In the genomic region with DNA sequence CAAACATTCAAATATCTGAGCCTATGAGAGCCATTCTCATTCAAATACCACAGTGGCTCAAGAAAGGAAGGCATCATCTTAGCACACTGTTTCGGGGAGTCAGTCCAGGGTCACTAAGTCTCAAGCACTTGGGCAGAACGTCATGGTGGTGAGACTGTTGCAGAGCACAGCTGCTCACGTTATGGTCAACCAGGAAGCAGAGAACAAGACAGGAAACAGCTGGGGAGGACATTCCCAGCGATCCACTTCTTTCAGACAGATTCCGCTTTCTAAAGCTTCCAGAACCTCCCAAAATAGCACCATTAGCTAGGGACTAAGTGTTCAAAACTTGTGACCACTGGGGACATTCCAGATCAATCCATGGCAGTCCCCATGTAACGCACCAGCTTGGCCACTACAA, we compare ENCODE assay signal across 19 mouse cellular contexts. TPM values are rescaled to one million over a fixed set of nuclear protein-coding genes. Genes with fewer than 3 reads are reported as not detected.
DNase-seq lines count a peak whose midpoint lies in the region; TF ChIP-seq lines count a peak whose summit lies in the region.
"Had no signal": no experiment of that assay in that cellular context is flagged by ENCODE, and none has a peak within 500 bp of the region (broad histone marks: within the 10 kb centered on the region; RNA-seq: fewer than 3 reads in every experiment).

No protein-coding gene starts in this region.

- TF ChIP-seq CTCF in heart, adult 2 months (IDR thresholded peaks at IDR 0.05): no peak
- TF ChIP-seq CTCF in small intestine, adult 2 months (IDR thresholded peaks at IDR 0.05; ENCODE audit: extremely low read depth, insufficient read length, insufficient replicate concordance, low read depth, low read length): no peak

- no peaks in the 10 kb centered on the region for H3K27me3 ChIP-seq in heart, adult 2 months (ENCODE audit: control insufficient read depth, insufficient read depth, low read length)
- no peaks in the 10 kb centered on the region for H3K27me3 ChIP-seq in heart, embryonic 10.5 days (ENCODE audit: insufficient read depth, poor library complexity, severe bottlenecking)
- no peaks in the 10 kb centered on the region for H3K27me3 ChIP-seq in small intestine, adult 2 months (ENCODE audit: control insufficient read depth, insufficient read depth, low read length)
- H3K27me3 ChIP-seq: CH12.LX; embryonic facial prominence, embryonic 13.5 days; forebrain, embryonic 12.5 days; Patski had no signal

- intact Hi-C loops in heart, adult 2 months (cut with DNase I): no loop called here

- no peak for TF ChIP-seq POLR2A in heart, adult 2 months (IDR thresholded peaks at IDR 0.05; ENCODE audit: insufficient read depth, low read depth, low read length)
- no peak for TF ChIP-seq POLR2A in small intestine, adult 2 months (IDR thresholded peaks at IDR 0.05; ENCODE audit: low read depth, low read length)

- H3K4me3 ChIP-seq in heart, adult 2 months: no peak overlapping the region
- no peak overlapping the region for H3K4me3 ChIP-seq in heart, embryonic 10.5 days
- no peak overlapping the region for H3K4me3 ChIP-seq in small intestine, adult 2 months (ENCODE audit: low read depth, low read length)
- H3K4me3 ChIP-seq: embryonic facial prominence, embryonic 13.5 days; forebrain, embryonic 12.5 days; hindbrain, embryonic 10.5 days had no signal

- TF ChIP-seq EP300 in heart, adult 2 months (IDR thresholded peaks at IDR 0.05; ENCODE audit: insufficient read depth, low read depth, low read length): 0 out of 2 replicates have a peak, but pooled peaks have one; percentile 27

- H3K79me2 ChIP-seq in heart, adult 2 months (replicated peaks; ENCODE audit: control insufficient read depth, insufficient read depth, low read length): no peaks in the 10 kb centered on the region

- no peak overlapping the region for H3K9ac ChIP-seq in heart, adult 2 months (ENCODE audit: low read depth, low read length)
- H3K9ac ChIP-seq: embryonic facial prominence, embryonic 13.5 days; forebrain, embryonic 12.5 days; hindbrain, embryonic 14.5 days had no signal

- H3K9me3 ChIP-seq in heart, embryonic 10.5 days: no peaks in the 10 kb centered on the region
- H3K9me3 ChIP-seq: embryonic facial prominence, embryonic 13.5 days; forebrain, embryonic 12.5 days; hindbrain, embryonic 10.5 days had no signal

- H3K27ac ChIP-seq in heart, adult 2 months: peak overlapping the region; percentile 37
- no peak overlapping the region for H3K27ac ChIP-seq in heart, embryonic 10.5 days
- peak overlapping the region; percentile 35 for H3K27ac ChIP-seq in small intestine, adult 2 months (ENCODE audit: insufficient read depth, low read depth, low read length)
- H3K27ac ChIP-seq: embryonic facial prominence, embryonic 13.5 days; forebrain, embryonic 12.5 days; hindbrain, embryonic 10.5 days; hindbrain, embryonic 14.5 days had no signal

- 40% methylated on average over 6 of the region's 6 CpGs for WGBS in heart, adult 2 months
- WGBS in heart, embryonic 10.5 days: 64% methylated on average over 6 of the region's 6 CpGs
- WGBS in small intestine, adult 2 months: 80% methylated on average over 6 of the region's 6 CpGs

- H3K36me3 ChIP-seq in heart, adult 2 months (ENCODE audit: control insufficient read depth, insufficient read depth, low read length): no peaks in the 10 kb centered on the region
- no peaks in the 10 kb centered on the region for H3K36me3 ChIP-seq in heart, embryonic 10.5 days
- H3K36me3 ChIP-seq in small intestine, adult 2 months (ENCODE audit: control insufficient read depth, insufficient read depth, low read length): no peaks in the 10 kb centered on the region
- H3K36me3 ChIP-seq: embryonic facial prominence, embryonic 13.5 days; forebrain, embryonic 12.5 days; hindbrain, embryonic 10.5 days had no signal

- no peak for DNase-seq in heart, adult 2 months
- no peak for DNase-seq in heart, embryonic 10.5 days (ENCODE audit: low spot score)
- DNase-seq in kidney, adult 9 months: peak; percentile 28
- no peak for DNase-seq in kidney, postnatal 36 days
- peak; percentile 59 for DNase-seq in lung, postnatal 25 days (ENCODE audit: low spot score)
- no peak for DNase-seq in lung, postnatal 4 days
- DNase-seq: adrenal gland, postnatal 14 days; cerebellum, adult 18-20 months; cerebellum, adult 9-11 months; cerebellum, postnatal 36 days; gastrocnemius, postnatal 14 days; heart, postnatal 14 days had no signal

- H3K4me1 ChIP-seq in heart, adult 2 months (ENCODE audit: control insufficient read depth, insufficient read depth, low read length): peaks cover 12% of the 10 kb centered on the region
- H3K4me1 ChIP-seq in heart, embryonic 10.5 days: peaks cover 22% of the 10 kb centered on the region
- H3K4me1 ChIP-seq in small intestine, adult 2 months (ENCODE audit: control insufficient read depth, insufficient read depth, insufficient read length, low read length): no peaks in the 10 kb centered on the region
- H3K4me1 ChIP-seq: forebrain, embryonic 12.5 days had no signal

RNA-seq across cellular contexts. Expression of a gene that starts 14.3 kb away (rescaled TPM):
- 100 to 1,000 TPM; 219 to 246 TPM for total RNA-seq in heart, adult 2 months (2021)
- polyA plus RNA-seq in heart, adult 2 months (2012; rRNA removed): 362 and 401 TPM in 2 replicates
- polyA plus RNA-seq in heart, embryonic 10.5 days (2016; fragmentation: Nextera tagmentation; extraction: Ambion mirVana): 1,153 and 1,643 TPM in 2 replicates
- polyA plus RNA-seq in small intestine, adult 2 months (2012; rRNA removed): 52.2 and 90.3 TPM in 2 replicates
- total RNA-seq: CH12.LX had no signal

RNA-seq across cellular contexts. Expression of a gene that starts 21.7 kb away (rescaled TPM):
- total RNA-seq in heart, adult 2 months (2021): 100 to 1,000 TPM; 258 to 297 TPM
- 477 and 498 TPM in 2 replicates for polyA plus RNA-seq in heart, adult 2 months (2012; rRNA removed)
- 602 and 622 TPM in 2 replicates for polyA plus RNA-seq in heart, embryonic 10.5 days (2016; fragmentation: Nextera tagmentation; extraction: Ambion mirVana)
- 371 and 593 TPM in 2 replicates for polyA plus RNA-seq in small intestine, adult 2 months (2012; rRNA removed)

RNA-seq across cellular contexts. Expression of a gene that starts 27.2 kb away (rescaled TPM):
- total RNA-seq in heart, adult 2 months (2021): 10 to 100 TPM; 38.6 to 40.1 TPM
- polyA plus RNA-seq in heart, adult 2 months (2012; rRNA removed): 11.1 and 20.0 TPM in 2 replicates
- 11.8 and 17.9 TPM in 2 replicates for polyA plus RNA-seq in heart, embryonic 10.5 days (2016; fragmentation: Nextera tagmentation; extraction: Ambion mirVana)
- 0.03 and 0.15 TPM in 2 replicates for polyA plus RNA-seq in small intestine, adult 2 months (2012; rRNA removed)

Comparison
In these comparisons a context has a peak if more than half of its experiments do, and no peak if none do; other contexts are left out.
1. DNase-seq: peak in kidney, adult 9 months (single experiment) and lung, postnatal 25 days (single experiment); none in heart, adult 2 months (0 of 2), heart, embryonic 10.5 days (single experiment), kidney, postnatal 36 days (0 of 2) and lung, postnatal 4 days (0 of 2).
2. RNA of a gene that starts 27.2 kb away (polyA plus RNA-seq): 11.8 to 17.9 TPM in heart, embryonic 10.5 days and 11.1 to 20.0 TPM in heart, adult 2 months; 0.03 to 0.15 TPM in small intestine, adult 2 months; every median in the first group is over 10 times any median in the second.